Mouse (Mus musculus): ENCODE data around the gene Gm26602. TPM values are rescaled to one million over a fixed set of nuclear protein-coding genes. Genes with fewer than 3 reads are reported as not detected.
"Not testable (repeated sequence)": the region's sequence is repeated elsewhere in the genome, so short reads cannot be mapped to it uniquely, and the experiment has no call there.

Gm26602 gene
- polyA plus RNA-seq (2017; shearing (Covaris generic)): 1 to 10 TPM in 1 of 3 experiments, not detected in 2; 5.5 TPM

DNA sequence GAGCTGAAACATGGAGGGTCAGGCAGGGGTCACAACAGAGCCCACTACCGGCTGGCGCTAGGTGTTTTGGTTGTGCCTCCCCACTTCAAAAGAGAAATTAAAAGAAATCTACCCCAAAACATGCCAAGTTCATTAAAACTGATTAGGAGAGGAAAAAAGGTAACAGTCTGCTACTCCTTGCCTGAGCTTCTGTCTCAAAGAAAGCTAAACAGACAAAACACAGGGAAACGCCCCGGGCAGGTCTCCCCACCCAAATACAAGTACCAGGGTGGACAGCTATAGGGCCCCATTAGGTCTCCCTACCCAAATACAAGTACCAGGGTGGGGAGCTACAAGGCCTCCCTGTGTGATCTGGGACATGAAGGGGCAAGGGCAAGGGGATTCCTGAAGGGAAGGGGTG is at the start of gene Gm26602:
Gene Gm26602, plus strand, starts transcription at position 301 of the 400 bp plus-strand sequence.
- ATAC-seq: no peak

DNA sequence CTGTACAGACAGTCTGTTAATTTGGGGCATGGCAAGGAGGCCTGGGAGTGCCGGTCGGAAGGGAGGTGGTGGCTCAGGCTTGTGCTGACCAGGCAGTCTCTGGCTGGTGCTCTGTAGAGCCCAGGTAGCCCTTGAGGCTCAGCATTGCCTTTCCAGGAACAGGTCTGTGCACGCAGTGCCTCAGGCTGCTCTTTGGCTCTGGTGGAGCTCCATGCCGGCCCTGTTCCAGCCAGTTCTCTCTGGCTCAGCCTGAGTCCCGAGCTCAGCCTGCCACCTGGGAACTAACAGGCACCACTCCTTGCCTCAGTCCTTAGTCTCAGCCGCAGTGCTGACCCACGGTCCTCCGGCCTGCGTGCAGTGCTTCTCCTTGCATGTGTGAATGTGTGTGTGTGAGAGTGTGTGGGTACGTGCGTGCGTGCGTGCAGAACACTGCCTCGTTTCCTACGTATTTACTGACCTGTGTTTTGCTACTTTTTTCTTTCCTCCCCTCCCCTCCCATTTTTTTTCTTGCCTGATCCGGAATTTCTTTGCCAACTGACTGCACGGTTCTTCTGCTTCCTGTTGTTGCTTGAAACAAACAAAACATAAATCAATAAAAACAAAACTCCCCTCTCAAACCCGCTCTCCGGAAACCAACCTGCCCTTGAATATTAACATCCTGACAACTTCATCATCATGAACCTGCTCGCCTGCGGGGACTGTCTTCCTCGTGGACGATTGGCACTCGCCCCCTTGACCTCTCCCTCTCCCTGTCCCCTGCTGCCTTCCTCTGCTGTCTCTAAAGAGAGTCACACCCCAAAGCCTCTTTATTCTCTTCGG is 49.2 kb upstream of the Gm26602 start:
- ATAC-seq: no peak

DNA sequence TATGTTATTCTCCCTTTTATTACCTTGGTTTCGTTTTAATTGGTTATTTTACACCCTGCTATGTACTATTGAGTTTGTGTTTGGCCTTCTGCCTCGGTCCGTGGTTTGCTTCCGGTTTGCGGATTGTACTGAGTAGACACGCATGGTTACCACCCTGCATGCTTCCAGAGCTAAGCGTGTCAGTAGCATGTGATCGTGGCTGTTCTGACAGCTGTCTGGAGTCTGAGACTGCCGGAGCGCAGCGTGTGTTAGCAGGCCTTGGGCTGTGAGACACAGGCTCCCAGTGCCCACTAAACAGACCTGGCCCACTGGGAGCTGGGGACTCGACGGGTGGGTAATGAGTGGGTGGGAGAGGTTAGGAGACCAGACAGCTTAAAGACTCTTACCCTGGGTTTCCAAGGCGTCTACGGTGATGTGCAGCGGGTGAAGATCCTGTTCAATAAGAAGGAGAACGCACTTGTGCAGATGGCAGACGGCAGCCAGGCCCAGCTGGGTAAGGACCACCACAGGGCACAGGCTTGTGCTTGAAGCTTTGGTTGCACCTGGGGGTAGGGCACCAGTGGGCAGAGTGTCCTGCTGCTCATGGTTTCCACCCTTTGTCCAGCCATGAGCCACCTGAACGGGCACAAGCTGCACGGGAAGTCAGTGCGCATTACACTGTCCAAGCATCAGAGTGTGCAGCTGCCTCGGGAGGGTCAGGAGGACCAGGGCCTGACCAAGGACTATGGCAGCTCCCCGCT is 48.4 kb upstream of the Gm26602 start:
- no peak for ATAC-seq

DNA sequence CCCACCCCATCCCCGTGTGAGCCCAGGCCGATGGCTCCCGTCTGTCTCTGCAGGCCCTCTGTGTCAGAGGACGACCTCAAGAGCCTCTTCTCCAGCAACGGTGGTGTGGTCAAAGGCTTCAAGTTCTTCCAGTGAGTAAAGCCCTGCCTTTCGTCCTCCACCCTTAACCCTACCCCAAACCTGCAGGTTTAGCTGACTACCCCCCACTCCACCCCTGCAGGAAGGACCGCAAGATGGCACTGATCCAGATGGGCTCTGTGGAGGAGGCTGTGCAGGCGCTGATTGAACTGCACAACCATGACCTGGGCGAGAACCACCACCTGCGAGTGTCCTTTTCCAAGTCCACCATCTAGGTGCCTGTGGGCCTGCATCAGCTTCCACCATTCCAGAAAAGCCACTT is 47.7 kb upstream of the Gm26602 start:
- no peak for ATAC-seq

DNA sequence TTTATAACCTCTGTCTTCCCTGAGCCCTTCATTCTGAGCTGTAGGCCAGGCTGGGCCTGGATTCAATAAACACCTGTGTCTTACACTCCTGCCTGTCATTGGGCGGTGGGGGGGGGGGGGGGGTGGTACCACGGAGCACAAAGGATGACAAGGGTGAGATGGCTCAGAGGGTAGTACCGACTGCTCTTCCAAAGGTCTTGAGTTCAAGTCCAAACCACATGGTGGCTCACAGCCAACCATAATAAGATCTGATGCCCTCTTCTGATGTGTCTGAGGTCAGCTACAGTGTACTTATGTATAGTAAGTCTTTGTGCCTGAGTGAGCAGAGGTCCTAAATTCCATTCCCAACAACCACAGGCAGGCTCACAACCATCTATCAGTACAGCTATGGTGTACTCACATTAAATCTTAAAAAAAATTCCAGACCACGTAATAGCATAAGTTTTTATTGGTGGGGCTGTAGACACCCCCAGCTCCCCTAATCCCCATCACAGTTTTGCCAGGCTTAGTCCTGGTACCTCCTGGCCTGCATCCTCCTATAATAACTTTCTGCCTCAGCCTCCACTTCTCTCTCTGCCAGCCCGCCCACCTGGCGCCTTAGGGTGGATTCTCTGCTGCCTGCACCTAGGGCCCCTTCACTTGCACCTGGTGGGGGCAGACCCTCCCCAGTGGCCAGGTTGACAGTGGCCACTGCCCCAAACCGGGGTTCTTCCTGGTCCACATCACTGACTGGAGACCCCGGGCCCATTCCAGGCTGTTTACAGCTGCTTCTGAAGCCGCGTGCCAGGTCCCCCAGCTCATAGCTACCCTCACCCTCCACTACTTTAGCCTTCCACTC is 46.1 kb upstream of the Gm26602 start:
- no peak for ATAC-seq

DNA sequence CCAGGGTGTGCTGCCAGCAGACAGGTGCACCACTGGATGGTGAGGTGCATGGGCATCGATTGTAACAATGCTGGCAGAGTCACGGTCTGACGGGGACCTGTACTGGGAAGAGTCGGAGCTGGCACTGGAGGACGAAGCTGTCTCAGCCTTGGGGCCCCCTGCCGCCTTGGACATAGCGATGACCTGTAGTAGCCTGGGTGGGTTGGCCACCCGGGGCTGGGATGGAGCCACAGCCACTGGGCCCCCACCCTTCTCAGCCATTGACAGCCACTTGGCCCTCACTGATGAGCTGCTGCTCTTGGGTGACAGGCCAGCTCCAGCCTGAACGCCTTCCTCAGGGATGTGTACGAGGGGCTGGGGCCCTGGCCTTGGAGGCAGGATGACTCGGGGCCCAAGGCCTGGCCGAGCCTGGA is 45.5 kb upstream of the Gm26602 start:
- no peak for ATAC-seq

DNA sequence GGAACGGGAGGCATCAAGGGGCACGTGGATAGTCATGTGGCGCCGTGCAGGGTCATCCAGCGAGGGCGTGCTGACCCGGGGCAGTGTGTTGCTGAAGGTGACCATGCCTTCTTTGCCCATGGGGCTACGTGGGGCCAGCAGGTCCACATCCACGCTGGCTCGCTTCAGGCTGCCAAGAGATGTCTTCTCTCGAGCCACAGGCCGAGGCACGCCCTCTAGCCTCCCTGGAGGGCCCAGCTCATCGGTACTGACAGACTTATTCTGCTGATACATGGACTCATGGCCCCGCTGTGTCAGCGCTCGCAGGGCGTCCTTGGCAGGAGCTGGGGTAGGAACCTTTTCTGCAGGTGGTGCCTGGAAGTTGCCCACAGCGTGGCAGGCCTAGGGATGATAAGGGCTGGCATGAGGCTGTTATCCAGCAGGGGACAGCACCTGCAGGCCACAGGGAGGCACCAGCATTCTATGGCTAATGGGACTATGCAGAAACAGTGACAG is 44.8 kb upstream of the Gm26602 start:
- no peak for ATAC-seq

DNA sequence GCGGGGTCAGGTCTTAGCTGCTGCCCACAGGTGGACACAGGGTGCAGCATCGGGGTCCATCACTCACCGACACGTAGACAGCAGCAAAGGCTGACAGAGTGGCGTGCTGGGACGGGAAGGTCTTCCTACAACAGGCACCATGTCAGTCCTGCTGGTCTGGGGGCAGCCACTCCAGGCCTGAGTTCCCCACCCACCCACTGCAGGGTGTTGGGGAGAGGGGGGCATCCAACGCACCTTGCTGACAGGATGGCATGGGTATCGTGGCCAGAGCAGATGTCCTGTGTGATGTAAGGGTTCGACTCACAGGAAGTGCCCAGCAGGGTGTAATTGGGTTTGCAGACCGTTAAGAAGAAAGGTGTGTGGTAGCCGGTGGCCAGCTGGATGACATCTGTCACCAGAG is 44.1 kb upstream of the Gm26602 start:
- ATAC-seq: no peak

DNA sequence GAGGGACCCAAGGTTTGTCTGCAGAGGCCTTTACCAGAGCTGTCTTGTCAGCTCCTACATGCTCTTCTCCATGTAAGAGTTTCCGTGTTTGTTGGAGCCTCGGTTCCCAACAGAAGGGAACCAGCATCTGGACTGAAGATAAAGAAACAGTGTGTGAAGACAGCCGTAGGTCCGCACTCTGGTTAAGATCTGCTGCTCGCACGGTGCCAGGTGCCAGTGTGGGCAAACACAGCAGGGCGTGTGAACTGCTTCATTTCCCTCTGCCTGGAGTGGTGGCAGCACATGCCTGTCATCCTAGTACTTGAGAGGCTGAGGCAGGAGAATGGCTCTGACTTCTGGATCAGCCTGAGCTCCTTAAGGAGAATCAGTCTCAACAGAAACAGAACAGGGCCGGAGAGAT is 38.8 kb upstream of the Gm26602 start:
- ATAC-seq: no peak

DNA sequence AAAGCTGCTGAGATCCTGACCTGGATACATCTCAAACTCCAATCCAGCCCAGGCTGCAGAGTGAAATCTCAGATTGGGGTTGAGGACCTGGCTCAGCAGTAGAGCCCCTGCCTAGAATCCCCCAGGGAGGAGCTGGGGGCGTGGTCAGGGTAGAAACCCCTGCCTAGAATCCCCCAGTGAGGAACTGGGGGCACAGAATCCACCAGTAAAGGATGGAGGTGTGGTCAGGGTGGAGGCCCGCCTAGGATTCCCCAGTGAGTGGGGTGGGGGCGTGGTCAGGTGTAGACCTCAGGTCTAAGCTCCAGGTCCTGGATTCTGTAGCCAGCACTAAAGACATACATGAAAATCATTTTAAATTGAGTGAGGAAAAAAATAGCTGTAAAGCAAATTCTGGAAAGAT is 37.8 kb upstream of the Gm26602 start:
- no peak for ATAC-seq

DNA sequence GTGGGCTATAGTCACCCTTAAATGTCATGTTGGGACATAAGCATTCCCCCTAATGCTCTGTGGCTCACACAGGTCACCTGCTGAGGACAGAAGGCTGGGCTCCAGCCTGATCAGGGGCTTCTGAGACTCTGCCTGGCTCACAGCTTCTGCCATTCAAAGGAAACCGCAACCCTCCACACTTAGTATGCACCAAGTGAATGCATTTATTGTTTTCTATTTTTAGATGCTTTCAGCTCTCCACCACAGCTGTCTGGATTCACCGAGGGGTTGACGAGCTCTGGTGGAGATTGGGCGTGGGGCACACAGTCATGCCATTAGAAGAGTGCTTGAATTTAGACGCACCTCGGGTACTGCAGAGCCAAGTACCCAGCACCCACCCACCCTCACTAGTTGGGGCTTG is 37.3 kb upstream of the Gm26602 start:
- ATAC-seq: no peak

DNA sequence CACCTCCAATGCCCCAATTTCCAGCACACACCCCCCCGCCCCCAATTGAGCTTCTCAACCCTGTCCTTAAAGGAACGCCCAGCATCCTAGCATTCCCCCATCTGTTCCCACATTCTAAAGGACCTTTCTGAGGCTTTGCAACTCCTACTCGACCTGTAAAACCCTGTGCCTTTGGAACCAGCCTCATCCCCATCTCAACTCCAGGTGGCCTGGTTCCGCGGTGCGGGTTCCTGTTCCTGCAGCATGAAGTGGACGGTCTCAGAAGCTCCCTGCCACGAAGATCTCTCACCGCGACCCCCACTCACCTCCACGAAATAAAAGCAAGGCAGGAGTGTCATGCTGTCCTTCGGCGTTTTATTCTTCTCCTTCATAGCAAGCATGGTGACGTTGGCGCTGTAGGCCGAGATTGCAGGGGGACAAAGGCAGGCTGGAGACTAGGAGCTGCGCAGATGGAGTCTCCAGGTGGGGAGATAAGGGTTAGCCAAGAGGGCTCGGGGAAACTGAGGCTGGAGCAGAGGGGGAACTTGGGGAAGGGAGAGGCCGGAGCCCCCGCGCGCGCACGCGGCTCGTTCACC is 36.9 kb upstream of the Gm26602 start:
- no peak for ATAC-seq

DNA sequence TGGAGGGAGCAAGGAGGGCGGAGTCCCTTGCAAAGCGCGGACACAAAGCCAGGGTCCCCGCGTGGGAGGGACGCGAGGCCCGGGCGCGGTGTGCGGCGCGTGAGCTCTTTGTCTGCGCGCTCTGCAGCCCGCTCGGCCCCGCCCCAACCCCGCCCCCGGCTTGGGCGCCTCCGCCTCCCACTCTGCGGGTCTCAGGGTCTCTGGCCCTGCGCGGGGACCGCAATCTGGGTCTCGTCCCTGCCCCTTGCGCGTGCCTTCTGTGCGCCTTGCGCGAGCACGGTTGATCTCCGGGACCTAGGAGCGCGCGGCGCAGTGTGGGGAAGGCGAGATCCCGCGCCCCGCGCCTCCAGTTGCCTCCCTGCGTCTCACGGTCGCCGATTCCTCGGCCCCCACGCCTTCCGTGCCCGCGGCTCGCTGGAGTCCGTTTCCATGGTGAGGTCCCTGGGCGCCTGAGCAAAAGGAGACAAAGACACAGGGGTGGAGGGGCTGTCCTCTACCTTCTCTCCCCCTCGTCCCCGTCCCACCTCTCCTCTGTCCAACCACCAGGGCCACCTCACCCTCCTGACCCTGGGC is 36.3 kb upstream of the Gm26602 start, which contains the start of the genes Prtn3 and Plppr3:
Gene Prtn3, plus strand, starts transcription at position 187 of the 573 bp plus-strand sequence.
Gene Plppr3, minus strand, starts transcription at position 345 of the 573 bp plus-strand sequence.
- no peak for ATAC-seq

DNA sequence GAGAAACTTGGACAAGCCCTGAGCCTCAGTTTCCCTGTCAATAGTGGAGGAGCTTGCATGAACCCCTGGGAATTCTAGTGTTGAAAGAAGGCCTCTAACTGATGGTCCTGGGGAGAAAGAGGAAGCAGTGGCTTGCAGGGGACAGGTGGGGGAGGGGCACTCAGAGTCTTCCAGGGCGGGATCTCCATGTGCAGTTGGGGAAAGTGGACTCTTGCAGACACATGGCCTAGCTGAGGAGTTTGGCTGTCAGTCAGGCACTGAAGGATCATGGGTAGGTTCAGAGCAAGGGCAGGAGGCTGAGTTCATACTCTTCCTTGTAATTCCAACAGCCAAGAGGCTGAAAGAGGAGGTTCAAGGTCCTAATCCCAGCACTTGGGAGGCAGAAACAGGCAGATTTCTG is 33.5 kb upstream of the Gm26602 start:
- ATAC-seq: no peak

DNA sequence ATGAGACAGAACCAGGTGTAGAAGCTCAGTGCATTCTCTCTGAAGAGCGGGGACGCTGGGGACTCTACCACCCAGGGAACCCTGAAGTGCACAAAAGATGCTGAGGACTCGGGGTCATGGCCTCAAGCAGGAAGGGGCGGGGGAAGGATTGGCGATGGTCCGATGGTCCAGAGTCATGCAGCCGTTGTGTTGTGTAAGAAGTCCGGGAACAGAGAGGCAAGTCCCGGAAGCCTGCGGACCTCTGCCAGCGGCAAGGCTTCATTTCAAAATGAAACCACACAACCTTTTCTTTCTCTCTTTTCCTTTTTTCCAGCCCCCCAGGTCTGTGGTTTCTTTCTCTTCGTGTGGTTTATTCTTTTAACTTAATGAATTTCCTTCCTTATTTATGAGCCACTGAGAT is 32.9 kb upstream of the Gm26602 start:
- ATAC-seq: no peak

DNA sequence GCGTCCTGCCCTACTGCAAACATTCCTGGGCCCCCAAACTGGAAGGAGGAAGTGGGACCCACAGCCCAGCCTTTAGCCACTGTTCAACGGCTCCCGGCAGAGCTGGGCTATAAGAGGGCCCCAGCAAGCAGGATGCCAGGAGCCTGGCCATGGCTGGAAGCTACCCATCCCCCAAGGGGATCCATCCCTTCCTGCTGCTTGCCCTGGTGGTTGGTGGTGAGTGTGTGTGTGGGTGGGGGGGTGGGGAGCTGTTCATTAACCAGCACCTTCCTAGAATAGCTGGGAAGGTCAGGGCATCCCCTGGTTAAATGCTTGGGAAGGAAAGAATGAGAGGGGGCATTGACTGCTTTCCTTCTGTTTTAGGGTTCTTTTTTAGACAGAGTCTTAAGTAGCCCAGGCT is 31.1 kb upstream of the Gm26602 start:
- ATAC-seq: no peak

DNA sequence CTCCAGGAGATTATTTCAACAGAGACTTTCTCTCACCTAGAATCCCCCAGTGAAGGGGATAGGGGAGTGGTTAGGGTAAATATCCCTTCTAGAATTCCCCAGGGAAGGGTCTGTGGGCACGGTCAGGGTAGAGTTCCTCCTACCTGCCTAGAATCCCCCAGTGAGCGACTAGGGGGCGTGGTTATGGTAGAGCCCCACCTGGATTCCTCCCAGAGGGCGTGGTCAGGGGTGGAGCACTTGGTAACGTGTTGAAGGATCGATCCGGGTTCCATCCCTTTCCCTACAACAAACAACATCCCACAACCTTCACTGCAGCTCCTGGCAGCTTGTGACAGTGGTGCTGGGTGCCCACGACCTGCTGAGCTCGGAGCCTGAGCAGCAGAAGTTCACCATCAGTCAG is 29.9 kb upstream of the Gm26602 start:
- no peak for ATAC-seq

DNA sequence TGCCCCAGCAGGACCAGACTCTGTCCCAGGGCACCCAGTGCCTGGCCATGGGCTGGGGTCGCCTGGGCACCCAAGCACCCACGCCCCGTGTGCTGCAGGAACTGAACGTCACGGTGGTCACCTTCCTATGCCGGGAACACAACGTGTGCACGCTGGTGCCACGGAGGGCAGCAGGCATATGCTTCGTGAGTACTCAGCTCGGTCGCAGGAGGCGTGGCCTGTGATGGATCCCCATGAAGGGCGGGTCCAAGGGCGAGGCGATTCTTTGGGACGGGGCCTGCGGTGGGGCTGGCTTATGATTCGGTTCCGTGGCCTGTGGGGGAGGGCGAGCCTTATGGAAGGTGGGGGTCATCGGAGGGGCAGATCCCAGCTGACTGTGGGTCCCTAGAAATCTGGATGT is 28.7 kb upstream of the Gm26602 start:
- ATAC-seq: no peak

DNA sequence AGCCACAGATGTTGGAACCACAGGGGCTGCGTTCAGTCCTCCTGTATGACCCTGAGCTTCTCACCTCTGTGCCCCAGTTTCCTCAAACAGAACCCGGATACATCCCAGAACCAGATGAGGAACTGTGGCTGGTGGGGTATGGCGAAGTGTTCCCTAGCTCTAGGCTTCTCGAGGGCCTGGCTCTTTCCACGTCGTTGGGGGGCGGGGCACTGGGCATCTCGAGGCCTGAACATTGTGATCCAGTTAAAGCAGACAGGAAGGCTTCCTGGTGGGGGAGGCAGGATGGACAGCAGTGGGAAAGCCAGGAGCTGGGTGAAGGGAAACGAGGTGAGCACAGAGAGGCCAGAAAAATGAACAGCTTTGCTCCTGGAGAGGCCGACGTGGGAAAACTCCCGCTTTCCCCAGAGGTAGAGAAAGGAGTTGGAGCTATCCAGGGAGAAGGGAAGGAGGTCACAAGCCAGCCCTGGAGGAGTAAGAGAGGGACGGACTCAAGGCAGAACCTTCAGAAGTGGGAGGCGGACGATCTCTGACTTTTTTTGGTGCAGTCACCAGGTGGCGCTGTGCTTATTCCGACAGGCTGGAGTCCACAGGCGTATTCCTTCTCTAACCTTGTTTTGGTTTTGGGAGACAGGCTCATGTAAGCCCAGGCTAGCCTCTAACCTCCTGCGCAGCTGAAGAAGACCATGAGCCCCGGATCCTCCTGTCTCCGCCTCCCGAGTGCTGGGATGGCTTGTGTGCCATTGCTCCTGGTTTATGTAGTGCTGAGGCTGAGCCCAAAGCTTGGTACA is 27.2 kb upstream of the Gm26602 start:
- ATAC-seq: no peak

DNA sequence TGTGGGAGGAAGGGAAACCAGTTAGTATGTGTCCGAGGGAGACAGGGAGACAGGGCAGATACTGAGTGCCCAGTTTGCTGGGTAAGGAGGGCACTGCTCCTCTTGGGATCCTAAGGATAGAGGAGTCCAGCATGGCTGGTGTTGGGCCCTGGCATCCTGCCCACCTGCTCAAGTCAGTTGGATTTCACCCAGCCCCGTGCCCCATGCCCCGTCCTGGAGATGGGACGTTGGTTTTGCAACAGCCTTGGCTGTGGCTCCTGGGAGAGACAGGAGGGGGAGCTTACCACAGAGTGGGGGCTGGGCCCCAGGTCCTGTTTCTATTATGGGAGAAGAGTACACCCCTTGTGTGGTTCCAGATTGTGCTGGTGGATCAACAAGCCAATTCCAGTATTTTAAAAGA is 26.2 kb upstream of the Gm26602 start:
- ATAC-seq: no peak

DNA sequence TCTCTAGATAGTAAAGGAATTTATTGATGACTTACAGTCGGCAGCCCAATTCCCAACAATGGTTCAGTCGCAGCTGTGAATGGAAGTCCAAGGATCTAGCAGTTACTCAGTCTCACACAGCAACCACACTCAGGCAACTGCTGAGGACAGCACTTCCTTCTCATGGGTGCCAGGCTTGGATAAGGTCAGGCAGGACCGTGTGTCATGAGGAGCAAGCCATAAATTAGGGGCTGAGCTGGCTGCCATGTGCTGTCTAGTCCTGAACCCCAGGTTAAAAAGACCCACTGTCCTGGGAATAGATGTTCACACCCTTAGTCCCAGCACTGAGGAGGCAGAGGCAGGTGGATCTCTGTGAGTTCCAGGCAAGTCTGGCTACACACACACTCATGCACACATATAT is 25.7 kb upstream of the Gm26602 start:
- not testable (repeated sequence) for ATAC-seq
